ENCODE assay signal across 9 mouse cellular contexts in genomic region chr7:81653988-81654387, GRCm38 (mm10). TPM values are rescaled to one million over a fixed set of nuclear protein-coding genes. Genes with fewer than 3 reads are reported as not detected.
DNase-seq lines count a peak whose midpoint lies in the region; ATAC-seq and TF ChIP-seq lines count a peak whose summit lies in the region.
"Had no signal": no experiment of that assay in that cellular context is flagged by ENCODE, and none has a peak within 500 bp of the region (broad histone marks: within the 10 kb centered on the region; RNA-seq: fewer than 3 reads in every experiment).

No protein-coding gene starts in this region.

- H3K36me3 ChIP-seq in hindbrain, postnatal 0 days (ENCODE audit: insufficient read depth, low read length), result no peaks in the 10 kb centered on the region

- peaks cover 54% of the 10 kb centered on the region for H3K4me1 ChIP-seq in hindbrain, postnatal 0 days (ENCODE audit: insufficient read depth, low read length)

- peak overlapping the region; percentile 26 for H3K4me2 ChIP-seq in hindbrain, postnatal 0 days (ENCODE audit: low read depth, low read length)

- ATAC-seq in hindbrain, postnatal 0 days, result peak; percentile 35; the same call in 1 of the 2 replicates
- ATAC-seq in CD4-positive, CD25-positive, alpha-beta regulatory T cell, adult 4 months, result no peak

- intact Hi-C loops in heart, postnatal 36 days (cut with DNase I), result no loop called here

- no peak overlapping the region for H3K4me3 ChIP-seq in hindbrain, postnatal 0 days (ENCODE audit: low read length)

- WGBS in hindbrain, postnatal 0 days, result 26% methylated on average over 8 of the region's 8 CpGs

- no peaks in the 10 kb centered on the region for H3K27me3 ChIP-seq in hindbrain, postnatal 0 days (ENCODE audit: insufficient read depth, low read length)

- H3K9me3 ChIP-seq in hindbrain, postnatal 0 days (ENCODE audit: low read length), result no peaks in the 10 kb centered on the region

- peak overlapping the region; percentile 1; the same call in 1 of the 2 replicates for H3K9ac ChIP-seq in hindbrain, postnatal 0 days (replicated peaks; ENCODE audit: low read length)

- peak overlapping the region; percentile 64 for H3K27ac ChIP-seq in hindbrain, postnatal 0 days

- TF ChIP-seq CTCF in hindbrain, postnatal 0 days (IDR thresholded peaks at IDR 0.05; ENCODE audit: low read depth), result no peak

- peak; percentile 23 for DNase-seq in heart, adult 8-10 months (ENCODE audit: low spot score)
- no peak for DNase-seq in heart, postnatal 36 days
- peak; percentile 41 for DNase-seq in Muller cell, postnatal 12 days (ENCODE audit: inconsistent ontology term)
- DNase-seq in fibroblast of lung, adult 2 months (ENCODE audit: low read depth), result peak; percentile 44
- peak; percentile 51 for DNase-seq in hindbrain, postnatal 0 days (ENCODE audit: low spot score)
- DNase-seq in testis, postnatal 10 days (ENCODE audit: low spot score), result no peak
- DNase-seq in spleen, postnatal 10 days (ENCODE audit: low spot score in 2 of 2), result no peak
- DNase-seq: adrenal gland, postnatal 10 days had no signal

RNA-seq across cellular contexts. Expression of gene Homer2, which starts 53.3 kb away (rescaled TPM):
- 100 to 1,000 TPM in 2 of 4 experiments, 10 to 100 TPM in 2; 87.9 to 110 (median 104) TPM for total RNA-seq in heart, adult 8-10 months (2022)
- total RNA-seq in heart, postnatal 36 days (2021), result 100 to 1,000 TPM in 1 of 2 experiments, 10 to 100 TPM in 1; 89.6 to 108 TPM
- 30.3 and 37.6 TPM in 2 replicates for total RNA-seq in hindbrain, postnatal 0 days (2014; rRNA removed)
- 44.4 and 46.0 TPM in 2 replicates for polyA plus RNA-seq in hindbrain, postnatal 0 days (2015; fragmentation: Nextera tagmentation; extraction: Ambion mirVana)
- polyA plus RNA-seq in CD4-positive, CD25-positive, alpha-beta regulatory T cell, adult 4 months (2017; shearing (Covaris generic)), result under 1 TPM in 1 of 2 experiments, not detected in 1; 0.70 TPM

Comparison
In these comparisons a context has a peak if more than half of its experiments do, and no peak if none do; other contexts are left out.
1. DNase-seq: peak in heart, adult 8-10 months (single experiment), Muller cell, postnatal 12 days (single experiment), fibroblast of lung, adult 2 months (single experiment) and hindbrain, postnatal 0 days (single experiment); none in heart, postnatal 36 days (0 of 2), testis, postnatal 10 days (single experiment) and spleen, postnatal 10 days (0 of 2).